Mouse (Mus musculus) olfactory bulb, adult 2 months (tissue): ENCODE data around the gene Fgfr2.

Experiments used
- CTCF ChIP-seq: fragments of 200-500 bp; IDR thresholded peaks from 2 replicates; pipeline ENCODE4 v1.5.1; 2012; ENCODE audit warnings: low read depth, mild to moderate bottlenecking, low read length, moderate library complexity; ENCODE audit not compliant: insufficient read depth
- POLR2A ChIP-seq: fragments of 200-500 bp; IDR thresholded peaks from 2 replicates; pipeline ENCODE4 v1.6.1; 2012; ENCODE audit warnings: mild to moderate bottlenecking, low read depth, low read length, moderate library complexity; ENCODE audit not compliant: insufficient read depth

DNA sequence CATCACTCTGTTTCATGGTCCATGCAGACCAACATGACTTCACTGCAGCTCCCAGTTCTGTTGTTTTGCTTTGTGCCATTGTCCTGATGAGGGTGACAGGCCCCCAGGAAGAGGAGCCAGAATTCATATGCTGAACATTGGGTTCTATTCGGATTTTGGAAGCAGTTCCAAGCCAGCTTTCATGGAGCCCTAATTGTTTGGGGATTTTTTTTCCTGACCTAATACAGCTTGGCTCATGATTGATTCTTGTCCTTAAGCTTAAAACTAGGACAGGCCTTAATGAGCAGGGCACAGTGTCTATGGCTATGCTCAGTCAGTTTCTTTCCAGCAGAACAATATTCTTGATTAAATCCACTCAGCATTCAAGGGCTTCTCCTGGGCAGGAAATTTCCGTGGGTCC, 2204.9 kb downstream of the Fgfr2 start:
- TF ChIP-seq POLR2A: no peak
- TF ChIP-seq CTCF: no peak
